13 mouse cellular contexts compared by ENCODE assay signal in the genomic region with DNA sequence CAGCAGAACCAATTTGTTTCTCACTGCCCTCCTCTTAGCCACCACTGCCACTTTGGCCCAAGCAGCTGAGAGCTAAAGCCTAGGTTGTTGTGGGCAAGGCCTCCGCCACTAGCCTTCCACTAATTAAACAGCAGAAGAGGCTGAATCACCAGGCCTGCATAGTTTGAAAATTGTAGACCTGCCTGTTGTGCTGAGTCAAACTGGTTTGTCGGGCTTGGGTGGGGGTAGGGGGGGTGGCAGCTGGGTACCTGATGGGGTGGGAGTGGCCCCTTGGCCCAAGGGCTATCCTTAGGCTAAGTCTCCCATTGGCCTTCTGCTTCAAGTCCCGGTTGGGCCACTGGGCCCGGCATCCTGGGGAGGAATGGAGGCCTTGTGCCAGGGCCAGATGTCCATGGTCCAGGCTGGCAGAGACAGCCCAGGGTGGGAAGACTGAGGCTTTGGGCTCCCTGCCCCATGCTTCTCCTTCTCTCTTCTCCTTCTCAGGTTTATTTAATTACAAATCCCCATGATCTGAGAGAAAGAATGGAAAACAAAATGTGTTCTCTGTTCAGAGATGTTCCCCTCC. TPM values are rescaled to one million over a fixed set of nuclear protein-coding genes. Genes with fewer than 3 reads are reported as not detected.
DNase-seq lines count a peak whose midpoint lies in the region; ATAC-seq lines count a peak whose summit lies in the region.
"Had no signal": no experiment of that assay in that cellular context is flagged by ENCODE, and none has a peak within 500 bp of the region (broad histone marks: within the 10 kb centered on the region; RNA-seq: fewer than 3 reads in every experiment).

No protein-coding gene starts in this region.

- H3K9me3 ChIP-seq in forebrain, embryonic 11.5 days (ENCODE audit: control insufficient read depth, low read length), result no peaks in the 10 kb centered on the region
- H3K9me3 ChIP-seq in forebrain, embryonic 16.5 days (ENCODE audit: control insufficient read depth, low read length), result no peaks in the 10 kb centered on the region
- H3K9me3 ChIP-seq: liver, embryonic 13.5 days had no signal

- H3K4me2 ChIP-seq in forebrain, embryonic 11.5 days (ENCODE audit: low read depth, low read length, severe bottlenecking), result peak overlapping the region; percentile 69; the same call in 1 of the 2 replicates
- H3K4me2 ChIP-seq in forebrain, embryonic 16.5 days (ENCODE audit: low read length), result no peak overlapping the region
- H3K4me2 ChIP-seq: liver, embryonic 13.5 days had no signal

- WGBS in forebrain, embryonic 11.5 days, result 77% methylated on average over 4 of the region's 4 CpGs
- WGBS in forebrain, embryonic 16.5 days, result 81% methylated on average over 4 of the region's 4 CpGs

- H3K27me3 ChIP-seq in forebrain, embryonic 11.5 days (ENCODE audit: control insufficient read depth, insufficient read depth, low read length), result no peaks in the 10 kb centered on the region
- H3K27me3 ChIP-seq in forebrain, embryonic 16.5 days (replicated peaks; ENCODE audit: control insufficient read depth, insufficient read depth, low read length), result peaks cover 4% of the 10 kb centered on the region; the same call in 1 of the 2 replicates

- no peak overlapping the region for H3K9ac ChIP-seq in forebrain, embryonic 11.5 days (ENCODE audit: low read length)
- H3K9ac ChIP-seq in forebrain, embryonic 16.5 days (replicated peaks; ENCODE audit: low read depth, low read length), result no peak overlapping the region
- H3K9ac ChIP-seq: liver, embryonic 13.5 days had no signal

- no peak overlapping the region for H3K4me3 ChIP-seq in forebrain, embryonic 11.5 days (ENCODE audit: low read depth, low read length)
- no peak overlapping the region for H3K4me3 ChIP-seq in forebrain, embryonic 16.5 days (replicated peaks; ENCODE audit: low read length)
- H3K4me3 ChIP-seq: liver, embryonic 13.5 days had no signal

- H3K36me3 ChIP-seq in forebrain, embryonic 11.5 days (ENCODE audit: control insufficient read depth, insufficient read depth, low read length), result no peaks in the 10 kb centered on the region
- no peaks in the 10 kb centered on the region for H3K36me3 ChIP-seq in forebrain, embryonic 16.5 days (ENCODE audit: control insufficient read depth, insufficient read depth)
- H3K36me3 ChIP-seq: liver, embryonic 13.5 days had no signal

- no peak overlapping the region for H3K27ac ChIP-seq in forebrain, embryonic 11.5 days (ENCODE audit: low read depth, low read length)
- H3K27ac ChIP-seq in forebrain, embryonic 16.5 days (ENCODE audit: low read length), result no peak overlapping the region
- H3K27ac ChIP-seq: liver, embryonic 13.5 days had no signal

- DNase-seq in forebrain, embryonic 11.5 days (ENCODE audit: low spot score), result no peak
- peak; percentile 42 to 44 for DNase-seq in urinary bladder, postnatal 36 days (ENCODE audit: low spot score in 2 of 2)
- no peak for DNase-seq in urinary bladder, postnatal 10 days (ENCODE audit: low spot score)
- DNase-seq in lung, postnatal 10 days, result peak; percentile 38
- no peak for DNase-seq in adrenal gland, adult 8-10 months
- no peak for DNase-seq in gastrocnemius, postnatal 14 days
- DNase-seq: B cell, adult 2 months; cerebellum, adult 9-10 months; liver, embryonic 13.5 days; thymus, adult 18-20 months had no signal

- peaks cover 26% of the 10 kb centered on the region for H3K4me1 ChIP-seq in forebrain, embryonic 11.5 days (replicated peaks; ENCODE audit: control insufficient read depth, insufficient read depth, low read length)
- peaks cover 30% of the 10 kb centered on the region for H3K4me1 ChIP-seq in forebrain, embryonic 16.5 days (replicated peaks; ENCODE audit: control insufficient read depth, insufficient read depth, low read length)

- intact Hi-C loops in gastrocnemius, postnatal 14 days (cut with DNase I; ENCODE audit: low total_unique reads), result loop anchor here (5.0 kb wide), 1 partner anchor 34 kb away; no protein-coding TSS in a partner anchor

- ATAC-seq in forebrain, embryonic 11.5 days (replicated peaks; ENCODE audit: low FRiP score), result no peak
- ATAC-seq in forebrain, embryonic 16.5 days, result no peak
- no peak for ATAC-seq in erythroid progenitor cell, adult 5-6 weeks (replicated peaks; ENCODE audit: low FRiP score, poor library complexity, severe bottlenecking)

RNA-seq across cellular contexts. Expression of a gene that starts 3.5 kb away (rescaled TPM):
- 14.8 and 14.9 TPM in 2 replicates for polyA plus RNA-seq in forebrain, embryonic 11.5 days (2014; fragmentation: Nextera tagmentation; extraction: Ambion mirVana)
- 6.5 and 7.0 TPM in 2 replicates for polyA plus RNA-seq in forebrain, embryonic 16.5 days (2015; fragmentation: Nextera tagmentation; extraction: Ambion mirVana)
- total RNA-seq in erythroid progenitor cell, adult 5-6 weeks (2015; ENCODE audit: low replicate concordance), result not detected in 2 replicates
- total RNA-seq in erythroid progenitor cell, adult 5-6 weeks (2017; ENCODE audit: low replicate concordance), result not detected in 2 replicates
- 1 to 10 TPM; 1.3 to 2.3 (median 1.7) TPM for total RNA-seq in adrenal gland, adult 8-10 months (2022)
- total RNA-seq in gastrocnemius, postnatal 14 days (2021), result 1 to 10 TPM; 2.9 to 4.8 TPM

RNA-seq across cellular contexts. Expression of a gene that starts 54.3 kb away (rescaled TPM):
- not detected in 2 replicates for polyA plus RNA-seq in forebrain, embryonic 11.5 days (2014; fragmentation: Nextera tagmentation; extraction: Ambion mirVana)
- polyA plus RNA-seq in forebrain, embryonic 16.5 days (2015; fragmentation: Nextera tagmentation; extraction: Ambion mirVana), result not detected in 2 replicates
- total RNA-seq in erythroid progenitor cell, adult 5-6 weeks (2015; ENCODE audit: low replicate concordance), result not detected in 2 replicates
- total RNA-seq in erythroid progenitor cell, adult 5-6 weeks (2017; ENCODE audit: low replicate concordance), result not detected in 2 replicates
- total RNA-seq in adrenal gland, adult 8-10 months (2022), result under 1 TPM in 1 of 4 experiments, not detected in 3; 0.21 TPM
- total RNA-seq in gastrocnemius, postnatal 14 days (2021), result not detected
- polyA plus RNA-seq: heart, postnatal 0 days; liver, embryonic 13.5 days had no signal

Comparison
In these comparisons a context has a peak if more than half of its experiments do, and no peak if none do; other contexts are left out.
1. DNase-seq: peak in urinary bladder, postnatal 36 days (2 of 2) and lung, postnatal 10 days (single experiment); none in forebrain, embryonic 11.5 days (single experiment), urinary bladder, postnatal 10 days (single experiment), adrenal gland, adult 8-10 months (single experiment) and gastrocnemius, postnatal 14 days (single experiment).